27 mouse cellular contexts compared by ENCODE assay signal in the genomic region with DNA sequence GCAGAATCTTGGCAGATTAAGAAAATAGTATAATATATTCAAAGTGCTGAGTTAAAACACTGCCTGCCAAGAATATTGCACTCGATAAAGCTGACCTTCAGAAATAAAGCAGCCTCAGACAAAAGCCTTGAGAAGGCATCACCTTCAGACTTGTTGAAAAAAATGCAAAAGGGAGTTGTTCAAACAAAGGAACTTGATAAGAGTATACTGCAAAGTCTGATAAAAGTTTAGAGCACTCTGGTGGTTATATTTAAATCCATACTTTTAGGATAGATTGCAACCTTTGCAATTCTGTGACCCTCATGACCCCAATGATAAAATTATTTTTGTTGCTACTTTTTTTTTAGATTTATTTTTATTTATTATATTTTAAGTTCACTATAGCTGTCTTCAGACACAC. TPM values are rescaled to one million over a fixed set of nuclear protein-coding genes. Genes with fewer than 3 reads are reported as not detected.
"Had no signal": no experiment of that assay in that cellular context is flagged by ENCODE, and none has a peak within 500 bp of the region (broad histone marks: within the 10 kb centered on the region; RNA-seq: fewer than 3 reads in every experiment).

No protein-coding gene starts in this region.

- H3K9me3 ChIP-seq: liver, embryonic 15.5 days; lung, embryonic 15.5 days; midbrain, embryonic 13.5 days; midbrain, embryonic 15.5 days; neural tube, embryonic 13.5 days; neural tube, embryonic 15.5 days had no signal

- H3K4me1 ChIP-seq: liver, embryonic 15.5 days; lung, embryonic 15.5 days; midbrain, embryonic 13.5 days; midbrain, embryonic 15.5 days; neural tube, embryonic 13.5 days; neural tube, embryonic 15.5 days had no signal

- H3K4me3 ChIP-seq: liver, embryonic 15.5 days; lung, embryonic 15.5 days; midbrain, embryonic 13.5 days; midbrain, embryonic 15.5 days; neural tube, embryonic 13.5 days; neural tube, embryonic 15.5 days had no signal

- H3K4me2 ChIP-seq: liver, embryonic 15.5 days; lung, embryonic 15.5 days; midbrain, embryonic 11.5 days; midbrain, embryonic 13.5 days; midbrain, embryonic 15.5 days; neural tube, embryonic 13.5 days; neural tube, embryonic 15.5 days had no signal

- H3K27ac ChIP-seq: liver, embryonic 15.5 days; lung, embryonic 15.5 days; macrophage; midbrain, embryonic 13.5 days; midbrain, embryonic 15.5 days; neural tube, embryonic 13.5 days; neural tube, embryonic 15.5 days had no signal

- H3K27me3 ChIP-seq: liver, embryonic 15.5 days; lung, embryonic 15.5 days; midbrain, embryonic 13.5 days; midbrain, embryonic 15.5 days; neural tube, embryonic 13.5 days; neural tube, embryonic 15.5 days had no signal

- ATAC-seq: liver, postnatal 0 days; lung, postnatal 0 days; midbrain, embryonic 13.5 days; midbrain, embryonic 15.5 days had no signal

- DNase-seq: liver, postnatal 0 days; lung, adult 2 months; lung, postnatal 14 days; lung, postnatal 36 days; retina, postnatal 1 day; right cerebral cortex, adult 18-20 months; right cerebral cortex, postnatal 25 days; right cerebral cortex, postnatal 4 days; spleen, adult 18-20 months; thymus, adult 18-20 months; thymus, postnatal 14 days; thymus, postnatal 36 days had no signal

- H3K9ac ChIP-seq: liver, embryonic 15.5 days; liver, postnatal 0 days; lung, embryonic 15.5 days; midbrain, embryonic 13.5 days; midbrain, embryonic 15.5 days; neural tube, embryonic 13.5 days; neural tube, embryonic 15.5 days had no signal

RNA-seq across cellular contexts. Expression of gene 4931423N10Rik, which starts 6.2 kb away (rescaled TPM):
- total RNA-seq: megakaryocyte, adult 5-6 weeks; monocyte, adult 5-6 weeks had no signal
- polyA plus RNA-seq: liver, embryonic 15.5 days; liver, postnatal 0 days; lung, adult 2 months; lung, embryonic 15.5 days; lung, postnatal 0 days; macrophage; midbrain, embryonic 11.5 days; midbrain, embryonic 13.5 days; neural tube, embryonic 11.5 days; neural tube, embryonic 13.5 days; small intestine, adult 2 months; stomach, embryonic 14.5 days; stomach, embryonic 16.5 days had no signal
